Mouse (Mus musculus) MEL (cell line): ENCODE measurements around the gene Irx3. TPM values are rescaled to one million over a fixed set of nuclear protein-coding genes. Genes with fewer than 3 reads are reported as not detected.

Experiments used
- DNase-seq: peaks from one replicate; pipeline ENCODE4 v3.0.0; 2011; ENCODE audit warnings: low read depth, low spot score
- H3K27ac ChIP-seq: 2 replicates; pipeline ENCODE4 v1.5.1; 2012; ENCODE audit warnings: low read depth, mild to moderate bottlenecking, control low read depth, low read length, moderate library complexity; ENCODE audit not compliant: control insufficient read depth
- H3K27me3 ChIP-seq, 2 experiments: fragments of 150-350 bp in 1 of 2; sonication (generic) in 1 of 2; 2 replicates each; pipeline ENCODE4 v1.6.1; 2012; ENCODE audit warnings: low read length in 2 of 2, mild to moderate bottlenecking in 2 of 2, improper control_type of control experiment in 1 of 2, moderate library complexity in 1 of 2; ENCODE audit not compliant: insufficient read depth in 2 of 2, control insufficient read depth in 1 of 2
- H3K36me3 ChIP-seq, 2 experiments: 2 replicates each; pipeline ENCODE4 v1.6.1; 2012 to 2014; ENCODE audit warnings: low read length in 2 of 2, improper control_type of control experiment in 1 of 2, inconsistent platforms in 1 of 2, mild to moderate bottlenecking in 1 of 2; ENCODE audit not compliant: insufficient read depth in 2 of 2, control insufficient read depth in 1 of 2
- H3K4me1 ChIP-seq, 2 experiments: fragments of 150-350 bp in 1 of 2; sonication (generic) in 1 of 2; 2 replicates each; pipeline ENCODE4 v1.6.1; 2012; ENCODE audit warnings: low read length in 2 of 2, improper control_type of control experiment in 1 of 2, mild to moderate bottlenecking in 1 of 2; ENCODE audit not compliant: insufficient read depth in 2 of 2, control insufficient read depth in 1 of 2
- H3K4me3 ChIP-seq, 2 experiments: fragments of 150-350 bp in 1 of 2; sonication (generic) in 1 of 2; 2 replicates each; pipeline ENCODE4 v1.5.1; 2012; ENCODE audit warnings: low read depth in 2 of 2, low read length in 2 of 2, mild to moderate bottlenecking in 2 of 2, moderate library complexity in 2 of 2, control low read depth in 1 of 2, improper control_type of control experiment in 1 of 2; ENCODE audit not compliant: control insufficient read depth in 1 of 2, insufficient read depth in 1 of 2
- H3K79me2 ChIP-seq: 2 replicates; pipeline ENCODE4 v1.6.1; 2012; ENCODE audit warnings: mild to moderate bottlenecking, low read length, moderate library complexity; ENCODE audit not compliant: control insufficient read depth, poor library complexity, insufficient read depth
- H3K9ac ChIP-seq: 2 replicates; pipeline ENCODE4 v1.6.1; 2012; ENCODE audit warnings: low read depth, mild to moderate bottlenecking, control low read depth, low read length, moderate library complexity; ENCODE audit not compliant: control insufficient read depth, poor library complexity, severe bottlenecking
- H3K9me3 ChIP-seq: fragments of 150-350 bp; sonication (generic); replicated peaks from 2 replicates; pipeline ENCODE4 v1.6.1; 2012; ENCODE audit warnings: mild to moderate bottlenecking, low read length, improper control_type of control experiment, moderate library complexity; ENCODE audit not compliant: insufficient read depth
- BHLHE40 ChIP-seq: IDR thresholded peaks from 2 replicates; pipeline ENCODE4 v1.6.1; 2012; ENCODE audit warnings: low read depth, mild to moderate bottlenecking, inconsistent platforms, low read length, improper control_type of control experiment, borderline replicate concordance
- E2F4 ChIP-seq: IDR thresholded peaks from 2 replicates; pipeline ENCODE4 v1.6.1; 2011; ENCODE audit warnings: low read depth, low read length, improper control_type of control experiment, borderline replicate concordance
- EP300 ChIP-seq, 2 experiments: IDR thresholded peaks; 2 replicates each; pipeline ENCODE4 v1.6.1; 2011; ENCODE audit warnings: improper control_type of control experiment in 2 of 2, low read length in 2 of 2, low read depth in 1 of 2, mild to moderate bottlenecking in 1 of 2
- GABPA ChIP-seq: IDR thresholded peaks from 2 replicates; pipeline ENCODE4 v1.6.1; 2012; ENCODE audit warnings: low read depth, mild to moderate bottlenecking, inconsistent platforms, low read length, improper control_type of control experiment, moderate library complexity
- GATA1 ChIP-seq: IDR thresholded peaks from 2 replicates; pipeline ENCODE4 v1.6.1; 2011; ENCODE audit warnings: low read depth, low read length, improper control_type of control experiment
- HCFC1 ChIP-seq: IDR thresholded peaks from 2 replicates; pipeline ENCODE4 v1.6.1; 2012; ENCODE audit warnings: low read depth, mild to moderate bottlenecking, inconsistent platforms, low read length, improper control_type of control experiment, moderate library complexity
- MAFK ChIP-seq: IDR thresholded peaks from 2 replicates; pipeline ENCODE4 v1.6.1; 2011; ENCODE audit warnings: low read depth, mild to moderate bottlenecking, low read length, improper control_type of control experiment, borderline replicate concordance
- MAZ ChIP-seq: IDR thresholded peaks from 2 replicates; pipeline ENCODE4 v1.6.1; 2012; ENCODE audit warnings: low read depth, mild to moderate bottlenecking, inconsistent platforms, low read length, improper control_type of control experiment
- MYB ChIP-seq: IDR thresholded peaks from 2 replicates; pipeline ENCODE4 v1.6.1; 2011; ENCODE audit warnings: mild to moderate bottlenecking, low read depth, low read length, improper control_type of control experiment
- POLR2AphosphoS2 ChIP-seq: IDR thresholded peaks from 2 replicates; pipeline ENCODE4 v1.6.1; 2011; ENCODE audit warnings: low read length, improper control_type of control experiment
- POLR2AphosphoS5 ChIP-seq: IDR thresholded peaks from 2 replicates; pipeline ENCODE4 v1.6.1; 2012; ENCODE audit warnings: low read depth, borderline replicate concordance, mild to moderate bottlenecking, inconsistent platforms, low read length, moderate library complexity, mixed read lengths
- RCOR1 ChIP-seq: IDR thresholded peaks from 2 replicates; pipeline ENCODE4 v1.6.1; 2012; ENCODE audit warnings: low read depth, mild to moderate bottlenecking, inconsistent platforms, low read length, improper control_type of control experiment
- SIN3A ChIP-seq: IDR thresholded peaks from 2 replicates; pipeline ENCODE4 v1.6.1; 2012; ENCODE audit warnings: low read length, improper control_type of control experiment, inconsistent platforms
- SMC3 ChIP-seq: IDR thresholded peaks from 2 replicates; pipeline ENCODE4 v1.6.1; 2011; ENCODE audit warnings: low read depth, low read length, improper control_type of control experiment
- TAL1 ChIP-seq: IDR thresholded peaks from 2 replicates; pipeline ENCODE4 v1.6.1; 2012; ENCODE audit warnings: mild to moderate bottlenecking, inconsistent platforms, low read length, moderate library complexity, mixed read lengths
- TBP ChIP-seq: IDR thresholded peaks from 2 replicates; pipeline ENCODE4 v1.8.0; 2011; ENCODE audit warnings: low read depth, low read length, improper control_type of control experiment
- TCF12 ChIP-seq: IDR thresholded peaks from 2 replicates; pipeline ENCODE4 v1.6.1; 2014; ENCODE audit warnings: low read depth, mild to moderate bottlenecking, inconsistent platforms, low read length, improper control_type of control experiment, moderate library complexity
- USF1 ChIP-seq: IDR thresholded peaks from 2 replicates; pipeline ENCODE4 v1.6.1; 2014; ENCODE audit warnings: low read depth, mild to moderate bottlenecking, inconsistent platforms, low read length, improper control_type of control experiment, moderate library complexity
- ZC3H11A ChIP-seq: IDR thresholded peaks from 2 replicates; pipeline ENCODE4 v1.6.1; 2012; ENCODE audit warnings: low read depth, mild to moderate bottlenecking, inconsistent platforms, low read length, improper control_type of control experiment
- ZKSCAN1 ChIP-seq: IDR thresholded peaks from 2 replicates; pipeline ENCODE4 v1.6.1; 2012; ENCODE audit warnings: low read depth, mild to moderate bottlenecking, inconsistent platforms, low read length, improper control_type of control experiment, moderate library complexity
- polyA plus RNA-seq, 2 experiments: library from polyadenylated mRNA; stranded (reverse) in 1 of 2; unstranded in 1 of 2; fragments of >175 nt in 1 of 2; fragments of >200 nt in 1 of 2; gene quantifications; 2 replicates each; pipeline versions ENCODE4 v1.2.1 to v1.2.4; 2012; ENCODE audit warnings: low replicate concordance in 2 of 2, low read depth in 1 of 2; ENCODE audit not compliant: insufficient read length in 2 of 2, insufficient read depth in 1 of 2, missing spikeins in 1 of 2
- total RNA-seq: library from RNA; depleted of rRNA; stranded (reverse); fragments of 300-350 nt; gene quantifications from 2 replicates; pipeline ENCODE4 v1.2.3, GENCODE M21; 2012

The Irx3 gene
- total and polyA plus RNA-seq, 3 experiments: not detected

- no peak overlapping the region for H3K9ac ChIP-seq
- no peak for TF ChIP-seq ZKSCAN1
- no peak overlapping the region for H3K27ac ChIP-seq
- H3K9me3 ChIP-seq: no peaks in the 10 kb centered on the region
- H3K27me3 ChIP-seq: no peaks in the 10 kb centered on the region
- no peaks in the 10 kb centered on the region for H3K4me1 ChIP-seq
- H3K79me2 ChIP-seq: no peaks in the 10 kb centered on the region
- no peaks in the 10 kb centered on the region for H3K36me3 ChIP-seq
- no peak overlapping the region for H3K4me3 ChIP-seq
- DNase-seq: no peak
Observed at GRCm38 (mm10) chr8:91818784-91819183, 16.9 kb upstream of the Irx3 start.

GRCm38 (mm10) chr8:91814106-91814505, 12.2 kb upstream of the Irx3 start:
- Histone ChIP-seq H3K27ac (no peak overlapping the region), H3K4me1 (no peaks in the 10 kb centered on the region), H3K36me3 (no peaks in the 10 kb centered on the region), H3K4me3 (no peak overlapping the region), H3K9me3 (no peaks in the 10 kb centered on the region), H3K79me2 (no peaks in the 10 kb centered on the region), H3K9ac (no peak overlapping the region), H3K27me3 (no peaks in the 10 kb centered on the region)
- TF ChIP-seq EP300 (IDR thresholded peaks at IDR 0.05; ENCODE audit: low read depth in 1 of 2, low read length in 2 of 2): no peak
- TF ChIP-seq RCOR1: no peak
- no peak for TF ChIP-seq POLR2AphosphoS5
- no peak for TF ChIP-seq POLR2AphosphoS2
- no peak for TF ChIP-seq TBP
- no peak for DNase-seq

- no peak for TF ChIP-seq GABPA
- no peak for TF ChIP-seq ZC3H11A
- no peak for TF ChIP-seq HCFC1
- no peak for TF ChIP-seq TAL1
- TF ChIP-seq POLR2AphosphoS5: no peak
- no peak for TF ChIP-seq SMC3
- TF ChIP-seq TCF12: no peak
- no peak for TF ChIP-seq ZKSCAN1
- no peak for TF ChIP-seq USF1
- no peak for TF ChIP-seq MAFK
- no peak for TF ChIP-seq MAZ
- TF ChIP-seq RCOR1: no peak
- no peak for TF ChIP-seq E2F4
- no peak for TF ChIP-seq GATA1
- TF ChIP-seq MYB: no peak
- no peak for TF ChIP-seq BHLHE40
- TF ChIP-seq SIN3A: no peak
- Histone ChIP-seq H3K4me3 (no peak overlapping the region), H3K4me1 (no peaks in the 10 kb centered on the region), H3K27me3 (no peaks in the 10 kb centered on the region), H3K27ac (no peak overlapping the region), H3K79me2 (no peaks in the 10 kb centered on the region), H3K9me3 (no peaks in the 10 kb centered on the region), H3K9ac (no peak overlapping the region), H3K36me3 (no peaks in the 10 kb centered on the region)
- DNase-seq: no peak
Observed at GRCm38 (mm10) chr8:91806720-91807241, 4.9 kb upstream of the Irx3 start.
